Mouse (Mus musculus) lung, postnatal 4 days (tissue): ENCODE data around the gene Gamt.

ENCODE experiments used
- DNase-seq, 2 experiments: peaks; one replicate each; pipeline ENCODE4 v3.0.0; 2021

Gene Gamt

DNA sequence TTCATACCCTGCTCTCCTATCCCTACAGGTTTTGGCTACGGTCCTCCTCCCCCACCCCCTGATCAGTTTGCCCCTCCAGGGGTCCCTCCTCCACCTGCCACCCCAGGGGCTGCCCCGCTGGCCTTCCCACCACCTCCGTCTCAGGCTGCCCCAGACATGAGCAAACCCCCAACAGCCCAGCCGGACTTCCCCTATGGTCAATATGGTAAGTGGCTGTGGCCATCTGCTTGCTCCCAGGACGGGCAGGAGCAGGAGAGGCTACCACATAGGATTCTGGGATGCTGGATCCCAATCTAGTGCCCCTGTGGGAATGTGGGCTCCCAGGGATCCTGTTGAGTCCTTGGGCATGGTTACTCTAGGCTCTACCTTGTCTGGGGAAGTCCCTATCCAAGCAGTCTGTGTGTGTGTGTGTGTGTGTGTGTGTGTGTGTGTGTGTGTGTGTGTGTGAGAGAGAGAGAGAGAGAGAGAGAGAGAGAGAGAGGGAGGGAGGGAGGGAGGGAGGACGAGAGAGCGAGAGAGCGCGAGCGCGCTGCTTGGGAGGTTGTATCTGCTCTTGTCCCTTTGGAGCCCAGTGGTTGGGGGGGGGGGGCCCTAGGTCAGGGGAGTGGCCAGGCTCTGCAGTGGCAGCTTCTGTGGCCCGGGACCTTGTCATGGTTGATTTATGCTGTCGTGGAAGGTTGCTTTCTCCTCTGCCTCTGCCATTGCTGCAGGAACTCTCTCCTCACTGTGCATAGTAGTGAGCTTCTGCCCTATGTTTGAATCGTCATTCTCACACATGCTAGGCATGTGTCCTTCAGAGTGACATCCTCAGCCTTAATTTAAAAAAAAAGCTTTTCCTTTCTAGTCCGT, 24.6 kb upstream of the Gamt start:
- DNase-seq, result no peak

DNA sequence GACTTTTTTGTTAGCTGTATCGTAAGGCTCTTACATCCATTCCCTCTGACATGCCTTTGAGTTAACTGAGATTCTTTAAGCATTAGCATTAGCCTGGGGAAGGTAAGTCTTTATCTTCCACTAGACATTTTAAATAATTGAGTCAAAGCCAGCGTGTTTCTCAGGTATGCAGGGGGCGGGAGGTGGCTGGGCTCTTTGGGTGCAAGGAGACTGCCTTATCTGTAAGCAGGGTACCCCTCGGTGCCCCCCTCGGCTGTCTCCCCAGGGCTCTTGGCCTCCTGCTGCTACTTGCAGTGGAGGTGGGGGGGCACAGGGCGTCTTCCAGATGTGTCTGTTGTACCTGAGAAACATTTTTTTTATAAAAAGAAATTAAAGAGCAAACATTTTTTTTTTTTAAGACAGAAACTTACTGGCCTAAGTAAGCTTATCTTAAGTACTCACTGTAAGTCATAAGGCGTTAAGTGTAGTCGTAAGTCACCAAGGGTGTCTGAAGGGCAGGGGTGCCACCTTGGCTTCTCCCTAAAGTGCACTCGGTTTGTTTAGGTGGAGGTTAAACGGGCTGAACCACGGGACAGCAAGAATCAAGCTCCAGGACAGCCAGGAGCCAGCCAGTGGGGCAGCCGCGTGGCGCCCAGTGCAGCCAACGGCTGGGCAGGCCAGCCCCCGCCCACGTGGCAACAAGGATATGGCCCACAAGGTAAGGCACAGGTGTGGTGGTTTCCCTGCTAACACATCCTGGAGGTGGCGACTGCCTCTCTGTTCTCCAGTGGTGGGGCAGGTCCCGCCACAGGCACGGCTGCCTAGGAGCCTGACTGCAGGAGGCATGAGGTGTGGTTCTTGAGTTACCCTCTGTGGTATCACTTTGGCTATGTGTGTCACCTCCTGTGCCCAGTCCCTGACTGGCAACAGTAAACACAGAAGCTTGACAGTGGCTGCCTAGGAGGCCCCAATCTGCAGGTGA, 21.9 kb upstream of the Gamt start:
- DNase-seq, result peak; percentile 56 to 89

DNA sequence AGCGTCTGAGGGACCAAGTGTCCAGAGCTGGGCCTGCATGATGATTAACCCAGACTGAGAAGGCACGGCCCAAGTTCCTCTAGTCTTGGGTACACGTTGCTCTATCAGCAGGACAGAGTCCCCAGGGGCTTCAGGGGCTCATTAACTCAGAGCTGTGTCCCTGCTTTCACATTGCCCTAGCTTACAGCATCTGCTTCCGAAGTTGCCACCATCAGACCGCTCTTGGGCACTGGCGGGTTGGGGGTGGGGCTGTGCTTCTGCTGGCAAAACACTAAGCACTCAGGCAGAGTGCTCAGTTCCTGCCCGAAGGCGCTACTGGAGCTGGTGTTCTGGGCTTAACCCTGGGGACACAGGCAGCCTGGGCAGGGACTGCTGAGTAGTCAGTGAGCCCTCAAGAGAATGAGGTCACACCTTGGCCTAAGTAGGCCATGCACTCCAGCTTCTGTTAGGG, 21.1 kb upstream of the Gamt start:
- DNase-seq, result peak; percentile 76 to 90

DNA sequence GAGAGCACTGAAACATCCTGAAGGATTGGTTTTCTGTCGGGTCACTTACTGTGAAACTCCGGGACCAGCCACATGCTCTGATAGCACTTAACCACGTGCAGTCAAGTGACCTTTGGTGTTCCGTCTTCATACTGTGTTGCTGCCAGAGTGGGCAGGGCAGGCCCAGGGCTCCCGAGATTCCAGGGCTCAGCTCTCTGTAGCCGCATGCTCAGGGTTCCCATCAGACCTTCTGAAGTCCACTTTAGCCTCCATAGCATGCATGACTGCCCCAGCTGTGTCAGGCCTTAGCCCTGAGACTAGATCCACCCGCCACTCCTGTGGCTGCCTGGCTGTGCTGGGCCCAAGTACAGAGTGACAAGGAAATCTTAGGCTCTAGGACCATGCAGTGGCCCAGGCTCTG, 20.5 kb upstream of the Gamt start:
- DNase-seq, result peak; percentile 46 to 79

DNA sequence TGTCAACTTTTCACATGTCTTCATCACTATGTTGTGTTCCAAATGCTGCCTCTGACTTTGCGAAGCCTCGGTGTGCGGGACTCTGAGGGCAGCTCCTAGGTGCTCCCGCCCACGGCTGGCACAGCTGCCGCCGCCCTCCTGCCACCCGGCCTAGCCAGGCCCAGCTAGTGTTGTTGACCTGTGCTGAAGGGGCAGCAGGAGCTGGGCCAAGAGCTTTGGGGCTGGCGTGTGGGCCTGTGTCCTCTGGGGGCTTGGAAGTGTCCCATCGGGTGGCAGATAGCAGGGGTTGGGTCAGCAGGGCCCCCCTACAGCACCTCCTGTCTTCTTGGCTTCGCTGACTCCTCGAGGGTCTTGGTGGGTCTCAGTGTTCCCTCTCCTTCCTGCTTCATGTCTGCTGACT, 18.5 kb upstream of the Gamt start:
- no peak for DNase-seq

DNA sequence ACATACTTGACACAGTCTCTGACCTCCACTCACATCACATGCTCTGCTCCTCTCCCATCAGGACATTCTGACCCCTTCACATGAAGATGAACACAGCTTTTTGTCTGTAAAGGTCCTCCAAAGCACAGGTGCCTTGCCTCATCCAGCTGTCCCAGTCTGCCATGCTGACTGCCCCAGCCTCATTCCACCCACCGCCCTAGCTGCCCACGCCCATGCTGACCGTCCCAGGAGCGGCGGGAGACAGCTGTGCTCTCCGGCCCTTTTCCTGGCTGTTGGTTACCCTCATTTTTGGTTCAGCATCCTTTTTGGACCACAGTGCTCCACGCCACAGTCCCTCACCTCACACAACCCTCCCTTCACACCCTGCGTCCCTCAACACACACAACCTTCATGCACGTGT, 17.6 kb upstream of the Gamt start:
- DNase-seq, result no peak

DNA sequence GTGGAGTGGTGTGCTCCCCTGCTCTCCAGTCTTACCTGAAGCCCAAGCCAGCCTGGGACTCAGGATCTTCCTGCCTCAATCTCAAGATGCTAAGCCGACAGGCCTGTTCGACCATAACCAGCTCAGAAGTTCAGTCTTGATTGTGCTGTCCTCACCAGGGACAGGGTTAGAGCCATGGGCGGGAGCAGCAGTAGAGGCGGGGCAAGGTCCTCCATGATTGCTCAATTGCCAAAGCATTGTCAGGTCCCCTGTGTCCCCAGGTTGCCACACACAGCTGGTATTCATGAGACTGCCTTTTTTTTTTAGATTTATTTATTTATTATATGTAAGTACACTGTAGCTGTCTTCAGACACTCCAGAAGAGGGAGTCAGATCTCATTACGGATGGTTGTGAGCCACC, 15.4 kb upstream of the Gamt start:
- no peak for DNase-seq

DNA sequence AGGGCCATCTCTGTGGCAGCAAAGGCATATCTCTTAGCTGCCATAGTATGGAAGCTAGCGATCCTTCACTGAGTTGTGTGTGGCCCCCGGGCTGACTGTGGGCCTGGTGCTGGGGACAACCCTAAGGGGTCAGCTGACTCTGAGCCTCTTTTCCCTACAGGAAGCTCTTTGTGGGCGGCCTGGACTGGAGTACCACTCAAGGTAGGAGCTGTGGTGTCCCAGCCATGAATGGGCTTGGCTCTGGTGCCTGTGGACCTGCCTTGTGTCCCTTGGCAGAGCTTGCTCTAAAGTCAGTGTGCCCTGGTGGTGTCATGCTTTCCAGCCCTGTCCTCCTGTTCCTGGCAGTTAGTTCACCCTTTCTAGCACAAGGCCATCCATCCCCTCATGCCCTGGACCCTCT, 13.0 kb upstream of the Gamt start:
- DNase-seq, result peak; percentile 32 to 70

DNA sequence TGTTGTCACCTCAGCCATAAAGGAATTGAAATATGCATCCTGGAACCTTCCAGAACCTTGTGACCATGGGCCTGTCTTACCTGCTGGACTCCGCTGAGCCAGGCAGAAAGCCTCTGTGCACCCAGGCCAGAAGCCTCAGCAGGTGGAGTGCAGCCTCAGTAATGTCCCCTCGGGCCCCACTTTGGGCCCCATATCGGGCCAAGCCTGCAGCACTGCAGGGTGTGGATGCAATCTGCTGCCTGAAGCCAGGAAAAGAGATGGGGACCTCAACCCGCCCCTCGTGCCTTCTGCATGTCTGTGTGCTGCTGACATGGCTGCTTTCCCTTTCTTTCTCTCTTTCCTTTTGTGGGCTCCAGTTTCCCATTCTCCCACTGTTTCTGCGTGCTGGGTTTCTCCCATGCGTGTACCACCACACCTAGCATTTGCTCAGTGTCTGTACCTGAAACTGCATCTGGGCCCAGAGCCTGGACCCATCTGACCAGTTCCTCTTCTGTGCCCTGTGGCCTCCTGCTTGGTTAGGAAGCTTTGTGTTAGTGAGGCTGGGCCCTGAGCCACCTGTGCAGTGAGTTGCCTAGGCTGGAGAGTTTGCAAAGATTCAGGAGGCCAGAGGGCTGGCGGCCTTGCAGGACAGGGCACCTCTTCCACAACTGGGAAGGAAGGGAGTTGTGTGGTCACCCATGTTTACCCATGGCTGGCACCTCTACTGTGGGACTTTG, 11.2 kb upstream of the Gamt start:
- DNase-seq, result no peak

DNA sequence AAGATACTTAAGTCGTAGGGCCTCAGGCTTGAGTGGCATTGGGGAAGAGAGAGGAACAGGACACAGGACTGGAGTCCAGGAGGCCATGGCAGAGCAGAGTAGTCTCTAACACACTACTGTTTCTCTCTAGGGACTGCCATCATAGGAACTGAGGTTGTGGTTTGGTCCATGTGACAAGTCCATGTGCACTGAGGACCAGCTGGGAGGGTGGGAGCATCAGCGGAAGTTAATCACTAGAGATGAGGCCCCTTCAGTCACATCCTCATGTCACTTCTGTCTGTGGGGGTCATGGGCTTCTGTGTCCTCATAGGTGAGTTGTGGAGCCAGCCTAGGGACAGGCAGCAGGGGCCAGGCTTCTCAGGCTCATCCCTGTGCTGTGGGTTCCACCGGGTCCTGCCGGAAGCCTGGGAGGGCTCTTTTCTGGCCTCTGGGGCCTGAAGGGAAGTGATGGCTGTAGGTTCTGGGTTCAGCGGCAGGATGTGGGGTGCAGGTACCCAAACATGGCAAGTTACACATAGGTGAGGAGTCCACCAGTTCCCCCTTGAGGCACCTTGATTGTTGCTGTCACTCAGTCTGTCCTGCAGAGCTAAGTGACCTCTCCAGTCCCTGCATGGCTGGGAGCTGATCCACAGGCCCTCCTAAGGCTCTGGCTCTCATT, 10.5 kb upstream of the Gamt start:
- DNase-seq, result no peak

DNA sequence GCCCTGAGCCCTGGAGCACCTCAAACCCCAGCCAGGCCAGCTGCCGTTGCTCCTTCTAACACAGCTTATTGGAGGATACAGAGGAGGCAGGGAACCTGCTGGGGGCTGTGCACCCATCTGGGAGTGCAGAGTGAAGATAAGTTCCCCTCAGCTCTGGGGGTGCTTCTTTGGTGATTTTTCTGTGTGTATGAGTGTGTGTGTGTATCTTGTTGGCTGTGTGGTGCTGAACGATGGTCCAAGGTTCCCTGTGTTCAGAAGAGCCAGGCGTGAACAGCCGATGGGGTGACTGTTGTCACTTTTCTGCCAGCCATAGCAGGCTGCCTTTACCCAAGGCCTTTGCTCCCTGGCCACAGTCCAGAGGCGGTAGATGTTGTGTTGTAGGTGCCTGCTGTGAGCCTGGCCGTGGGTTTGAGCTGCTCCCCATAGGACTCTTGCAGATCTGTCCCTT, 9.9 kb upstream of the Gamt start:
- DNase-seq, result no peak

DNA sequence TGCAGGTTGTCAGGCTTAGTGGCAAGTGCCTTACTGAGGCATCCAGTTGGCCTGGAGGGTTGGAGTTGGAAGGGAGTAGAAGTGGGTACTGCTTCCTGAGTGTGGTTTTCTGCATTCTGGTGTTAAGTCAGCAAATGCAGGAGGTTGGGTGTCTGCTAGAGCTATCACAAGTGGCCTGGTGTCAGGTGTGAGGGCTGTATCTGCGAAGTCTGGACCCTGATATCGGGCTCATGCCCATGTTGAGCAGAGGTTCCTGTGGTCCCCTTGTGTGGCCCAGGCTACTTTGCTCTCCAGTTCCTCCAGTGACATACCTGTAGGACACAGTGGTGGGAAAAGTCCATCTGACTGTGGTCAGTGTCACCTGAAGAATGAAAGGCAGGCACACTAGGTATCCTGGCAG, 9.3 kb upstream of the Gamt start:
- no peak for DNase-seq

DNA sequence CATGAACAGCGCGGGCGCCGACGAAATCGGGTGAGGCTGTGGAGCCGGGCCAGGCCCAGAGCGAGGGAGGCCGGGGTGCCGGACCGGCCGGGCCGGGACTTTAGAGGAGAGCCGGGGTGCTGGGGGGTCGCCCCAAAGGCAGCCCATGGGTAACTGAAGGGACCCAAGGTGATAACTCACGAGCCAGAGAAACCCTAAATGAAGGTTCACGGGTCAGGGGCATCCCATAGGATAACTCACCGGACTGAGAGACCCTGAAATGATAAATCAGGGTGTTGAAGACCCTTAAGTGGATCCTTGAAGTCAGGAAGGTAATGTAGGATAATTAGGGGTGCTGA, 4.3 kb upstream of the Gamt start:
- DNase-seq, result no peak

DNA sequence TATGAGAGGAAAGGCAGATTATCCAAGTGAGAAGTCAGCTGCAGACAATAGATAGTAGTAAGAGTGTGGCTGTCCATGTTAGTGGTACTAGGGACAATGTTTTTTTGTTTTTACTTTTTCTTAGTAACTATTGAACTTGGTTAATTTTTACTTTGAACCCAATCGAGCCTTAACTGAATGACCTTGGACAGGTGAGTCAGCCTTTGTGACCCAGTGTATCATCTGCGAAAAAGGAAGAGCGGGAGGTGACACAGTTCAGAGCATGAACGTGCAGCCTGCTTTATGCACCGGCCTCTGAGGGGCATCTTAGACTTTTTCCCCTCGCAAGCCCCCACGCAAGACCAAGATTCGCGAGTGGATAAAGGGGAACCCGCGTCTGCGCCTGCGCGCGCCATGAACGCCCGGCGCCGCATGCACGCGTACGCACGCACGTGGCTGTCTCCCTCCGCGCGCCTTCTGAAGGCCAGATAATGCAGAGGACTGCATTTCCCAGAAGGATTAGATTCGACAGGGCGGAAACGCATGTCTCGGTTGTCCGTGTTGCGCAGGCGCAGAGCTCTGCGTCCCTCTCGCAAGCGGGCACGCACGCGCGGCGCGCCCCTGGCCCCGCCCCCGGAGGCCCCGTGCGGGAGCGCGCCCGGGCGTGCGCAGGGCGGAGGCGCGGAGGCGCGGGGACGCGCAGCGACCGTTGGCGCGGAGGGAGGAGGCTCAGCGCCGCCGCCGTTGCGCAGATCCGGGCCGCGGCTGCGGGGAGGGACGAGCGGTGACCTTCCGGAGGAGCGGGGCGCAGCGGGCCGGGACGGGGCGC, 3.7 kb upstream of the Gamt start:
- peak; percentile 99 to 100 for DNase-seq

DNA sequence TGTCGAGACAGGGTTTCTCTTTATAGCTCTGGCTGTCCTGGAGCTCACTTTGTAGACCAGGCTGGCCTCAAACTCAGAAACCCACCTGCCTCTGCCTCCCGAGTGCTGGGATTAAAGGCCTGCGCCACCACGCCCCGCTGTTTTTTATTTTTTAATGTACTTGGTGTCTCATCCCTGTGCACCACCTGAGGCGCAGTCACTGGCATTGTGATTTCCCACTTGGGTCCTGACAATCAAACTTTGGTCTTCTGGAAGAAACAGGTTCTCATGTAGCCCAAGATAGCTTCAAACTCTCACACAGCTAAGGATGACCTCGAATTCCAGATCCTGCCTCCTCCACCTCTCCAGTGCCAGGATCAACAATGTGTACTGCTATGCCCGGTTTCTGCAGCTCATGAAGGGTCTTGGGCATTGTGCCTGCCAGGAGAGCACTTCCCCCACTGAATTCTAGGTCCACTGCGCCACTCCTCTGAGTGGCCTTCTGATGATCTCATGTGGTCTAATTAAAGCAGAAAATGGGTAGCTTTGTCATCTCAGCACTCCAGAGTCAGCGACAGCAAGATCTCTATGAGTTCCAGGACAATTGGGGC, 2.1 kb upstream of the Gamt start:
- no peak for DNase-seq

DNA sequence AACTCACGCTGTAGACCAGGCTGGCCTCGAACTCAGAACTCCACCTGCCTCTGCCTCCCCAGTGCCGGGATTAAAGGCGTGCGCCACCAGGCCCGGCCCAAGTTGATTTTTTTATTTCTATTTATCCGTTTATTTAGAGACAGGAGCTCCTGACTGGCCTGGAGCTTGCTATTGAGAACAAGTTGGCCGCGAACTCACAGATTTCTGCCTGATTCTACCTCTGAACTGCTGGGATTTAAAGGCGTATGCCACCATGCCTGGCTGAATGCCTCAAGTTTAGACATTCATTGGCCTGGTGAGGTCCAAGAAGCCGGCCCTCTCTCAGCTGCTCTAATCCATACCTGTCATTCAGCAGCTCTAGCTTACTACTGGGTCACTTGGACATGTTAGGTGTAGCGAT, 1.4 kb upstream of the Gamt start:
- DNase-seq, result no peak

DNA sequence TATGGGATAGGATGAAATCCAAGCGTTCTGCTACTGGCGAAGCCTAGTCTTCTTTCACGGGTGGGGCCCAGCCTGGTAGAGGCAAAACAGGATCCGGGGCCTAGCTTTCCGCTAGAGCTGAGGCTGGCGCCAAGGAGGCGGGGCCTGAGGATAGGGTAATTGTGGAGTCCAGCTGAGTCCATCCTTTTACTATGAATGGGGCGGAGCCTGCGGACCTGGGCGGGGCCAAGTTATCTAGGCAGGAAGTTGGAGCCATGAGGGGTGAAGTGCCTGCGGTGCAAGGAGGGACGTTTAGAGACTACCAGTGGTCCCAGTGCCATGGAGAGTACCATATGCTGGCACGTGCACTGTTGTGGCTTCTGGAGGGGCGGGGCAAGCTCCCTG, 765 bp upstream of the Gamt start:
- peak; percentile 99 for DNase-seq

DNA sequence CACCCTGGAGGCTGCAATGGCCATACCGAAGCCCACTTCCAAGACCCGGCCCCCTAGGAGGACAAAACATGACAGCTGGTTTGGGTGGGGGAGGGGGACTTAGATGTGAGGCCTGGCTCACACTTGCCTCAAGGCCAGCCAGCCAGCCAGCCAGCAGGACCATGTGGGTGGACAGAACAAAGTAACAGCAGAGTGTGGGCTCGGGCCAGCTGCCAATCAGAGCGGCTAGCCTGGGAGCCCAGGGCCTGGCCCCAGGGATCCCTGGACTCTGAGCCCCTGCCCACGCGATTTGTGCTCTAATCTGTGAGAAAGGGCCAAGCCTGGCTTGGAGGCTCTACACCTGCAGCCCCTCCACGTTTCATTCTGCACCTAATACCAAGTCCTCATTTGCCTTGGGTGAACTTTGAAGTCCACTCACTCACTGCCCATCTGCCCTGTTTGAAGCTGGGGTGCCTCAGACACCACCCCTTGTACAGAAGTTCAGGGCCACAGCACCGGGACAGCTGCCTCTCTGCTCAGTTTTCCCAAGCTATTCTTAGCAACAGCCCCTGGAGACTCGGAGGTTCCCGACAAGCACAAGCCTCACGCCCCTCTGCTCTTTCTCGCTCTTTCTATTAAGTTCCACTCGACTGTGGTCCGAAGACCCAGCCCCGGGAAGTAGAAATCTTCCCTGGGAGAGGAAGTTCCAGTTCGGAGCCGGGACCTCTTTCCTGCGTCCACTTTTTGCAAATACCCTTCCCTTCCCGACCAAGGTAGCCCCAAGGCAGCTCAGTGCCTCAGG, 761 bp downstream of the Gamt start:
- DNase-seq, result peak; percentile 54 to 72

DNA sequence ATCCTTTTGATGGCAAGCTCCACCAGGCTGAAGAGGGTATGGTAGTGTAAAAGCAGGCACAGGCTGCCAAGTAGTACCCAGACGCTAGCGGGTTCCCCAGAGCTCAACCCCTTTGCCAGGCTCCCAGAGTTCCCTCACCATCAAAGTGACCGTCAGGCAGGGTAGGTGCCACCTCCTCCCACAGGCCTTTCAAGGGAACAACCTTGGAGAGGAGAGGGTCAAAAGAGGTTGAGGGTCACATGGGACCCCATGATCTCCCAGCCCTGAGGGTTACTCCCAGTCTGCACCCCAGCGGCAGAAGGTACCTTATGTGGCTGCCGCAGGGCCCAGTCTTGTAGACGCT, 1.4 kb downstream of the Gamt start:
- DNase-seq, result no peak

DNA sequence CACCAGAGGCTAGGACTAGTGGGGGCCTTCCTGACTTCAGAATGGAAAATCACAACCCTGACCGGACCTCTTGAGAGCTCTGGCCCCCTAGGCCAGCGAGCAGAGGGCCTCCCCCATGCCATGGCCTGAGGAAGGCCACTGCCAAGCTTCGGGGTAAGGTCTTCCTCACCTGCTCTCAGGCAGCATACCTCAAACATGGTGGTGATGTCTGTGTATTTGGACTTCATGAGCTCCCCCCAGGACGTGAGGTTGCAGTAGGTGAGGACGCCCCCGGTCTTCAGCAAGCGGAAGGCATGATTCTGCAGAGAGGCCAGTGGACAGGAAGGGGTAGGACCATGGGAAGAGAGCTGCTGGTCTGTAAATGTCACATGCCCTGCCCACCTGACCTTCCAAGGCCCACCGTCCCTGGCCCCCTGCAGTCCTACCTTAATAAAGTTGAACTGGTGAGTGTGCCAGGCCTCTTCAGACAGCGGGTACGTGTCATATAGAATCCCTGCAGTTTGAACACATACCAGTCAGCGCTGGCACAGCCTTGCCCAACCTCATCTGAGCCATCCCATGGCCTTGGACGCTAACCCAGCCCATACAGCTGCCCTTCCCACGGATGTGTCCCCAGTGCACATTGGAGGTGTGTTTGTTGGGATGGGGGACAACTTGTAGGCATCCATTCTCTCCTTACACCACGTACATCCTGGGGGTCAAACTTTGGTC, 1.9 kb downstream of the Gamt start:
- no peak for DNase-seq
